Mouse (Mus musculus): ENCODE data around the gene Ccnyl1. TPM values are rescaled to one million over a fixed set of nuclear protein-coding genes. Genes with fewer than 3 reads are reported as not detected.
A peak's percentile ranks its signal among the peaks of the same experiment; 100 is the strongest.
"Not testable (repeated sequence)": the region's sequence is repeated elsewhere in the genome, so short reads cannot be mapped to it uniquely, and the experiment has no call there.

Gene Ccnyl1
- 3.9 and 4.0 TPM in 2 replicates for polyA plus RNA-seq (2015; fragmentation: Nextera tagmentation; extraction: Ambion mirVana)

GRCm38 (mm10) chr1:64690213-64691013 is at the start of gene Ccnyl1:
Gene Ccnyl1 (plus strand): TSS chr1:64690455.
- peak within 1 kb of the TSS; percentile 86 for H3K27ac ChIP-seq (replicated peaks)
- peak within 1 kb of the TSS; percentile 87 for H3K9ac ChIP-seq (ENCODE audit: low read length)
- peak; percentile 99 for DNase-seq (ENCODE audit: low spot score)
- ATAC-seq (ENCODE audit: low FRiP score, low TSS enrichment), result peak; percentile 99
- H3K4me1 ChIP-seq (replicated peaks; ENCODE audit: control insufficient read depth, insufficient read depth), result no peaks in the 10 kb centered on the region; the same call in 1 of the 2 replicates
- peak within 1 kb of the TSS; percentile 80 for H3K4me2 ChIP-seq (replicated peaks; ENCODE audit: low read depth)
- H3K27me3 ChIP-seq (ENCODE audit: control insufficient read depth, insufficient read depth, low read length), result no peaks in the 10 kb centered on the region
- H3K9me3 ChIP-seq (ENCODE audit: control insufficient read depth, low read length), result no peaks in the 10 kb centered on the region
- peak within 1 kb of the TSS; percentile 89 for H3K4me3 ChIP-seq (ENCODE audit: low read depth, low read length)
- TF ChIP-seq EP300 (optimal IDR thresholded peaks at IDR 0.05) (no peak), CTCF (IDR thresholded peaks at IDR 0.05; ENCODE audit: low read depth) (no peak)
- no peaks in the 10 kb centered on the region for H3K36me3 ChIP-seq (ENCODE audit: control insufficient read depth, insufficient read depth, low read length)
- WGBS, result under 1% methylated on average over 54 of the region's 71 CpGs

GRCm38 (mm10) chr1:64641069-64641468 is 49.2 kb upstream of the Ccnyl1 start:
- H3K27ac ChIP-seq (replicated peaks), result no peak overlapping the region
- no peak overlapping the region for H3K9ac ChIP-seq (ENCODE audit: low read length)
- H3K4me3 ChIP-seq (ENCODE audit: low read depth, low read length), result no peak overlapping the region
- H3K9me3 ChIP-seq (ENCODE audit: control insufficient read depth, low read length), result no peaks in the 10 kb centered on the region
- DNase-seq (ENCODE audit: low spot score) (no peak), ATAC-seq (ENCODE audit: low FRiP score, low TSS enrichment) (no peak)
- H3K27me3 ChIP-seq (ENCODE audit: control insufficient read depth, insufficient read depth, low read length), result no peaks in the 10 kb centered on the region
- H3K4me2 ChIP-seq (replicated peaks; ENCODE audit: low read depth), result no peak overlapping the region
- no peak for TF ChIP-seq CTCF (IDR thresholded peaks at IDR 0.05; ENCODE audit: low read depth)
- WGBS, result 89% methylated on average over 6 of the region's 6 CpGs
- H3K4me1 ChIP-seq (replicated peaks; ENCODE audit: control insufficient read depth, insufficient read depth), result no peaks in the 10 kb centered on the region
- H3K36me3 ChIP-seq (ENCODE audit: control insufficient read depth, insufficient read depth, low read length), result no peaks in the 10 kb centered on the region

GRCm38 (mm10) chr1:64642541-64642940 is 47.7 kb upstream of the Ccnyl1 start:
- H3K4me3 ChIP-seq (ENCODE audit: low read depth, low read length); DNase-seq (ENCODE audit: low spot score); ATAC-seq (ENCODE audit: low FRiP score, low TSS enrichment); H3K36me3 ChIP-seq (ENCODE audit: control insufficient read depth, insufficient read depth, low read length); H3K4me1 ChIP-seq (replicated peaks; ENCODE audit: control insufficient read depth, insufficient read depth); H3K4me2 ChIP-seq (replicated peaks; ENCODE audit: low read depth); H3K27me3 ChIP-seq (ENCODE audit: control insufficient read depth, insufficient read depth, low read length); H3K27ac ChIP-seq (replicated peaks); H3K9ac ChIP-seq (ENCODE audit: low read length); H3K9me3 ChIP-seq (ENCODE audit: control insufficient read depth, low read length): not testable (repeated sequence)
- whole genome bisulfite sequencing, result 95% methylated on average over 8 of the region's 8 CpGs

- Histone ChIP-seq H3K4me2 (replicated peaks; ENCODE audit: low read depth) (no peak overlapping the region), H3K27me3 (ENCODE audit: control insufficient read depth, insufficient read depth, low read length) (no peaks in the 10 kb centered on the region), H3K9me3 (ENCODE audit: control insufficient read depth, low read length) (no peaks in the 10 kb centered on the region), H3K9ac (ENCODE audit: low read length) (no peak overlapping the region), H3K36me3 (ENCODE audit: control insufficient read depth, insufficient read depth, low read length) (no peaks in the 10 kb centered on the region), H3K4me3 (ENCODE audit: low read depth, low read length) (no peak overlapping the region), H3K4me1 (replicated peaks; ENCODE audit: control insufficient read depth, insufficient read depth) (no peaks in the 10 kb centered on the region), H3K27ac (replicated peaks) (no peak overlapping the region)
- no peak for DNase-seq (ENCODE audit: low spot score)
- ATAC-seq (ENCODE audit: low FRiP score, low TSS enrichment), result no peak
- no peak for TF ChIP-seq CTCF (IDR thresholded peaks at IDR 0.05; ENCODE audit: low read depth)
- TF ChIP-seq EP300 (optimal IDR thresholded peaks at IDR 0.05), result no peak
- 90% methylated on average over 3 of the region's 3 CpGs for WGBS
Observed at GRCm38 (mm10) chr1:64644513-64644912, 45.7 kb upstream of the Ccnyl1 start.

- H3K27me3 ChIP-seq (ENCODE audit: control insufficient read depth, insufficient read depth, low read length), result no peaks in the 10 kb centered on the region
- H3K4me1 ChIP-seq (replicated peaks; ENCODE audit: control insufficient read depth, insufficient read depth), result no peaks in the 10 kb centered on the region
- DNase-seq (ENCODE audit: low spot score) (peak; percentile 16), ATAC-seq (ENCODE audit: low FRiP score, low TSS enrichment) (peak; percentile 61; the same call in 1 of the 2 replicates)
- H3K36me3 ChIP-seq (ENCODE audit: control insufficient read depth, insufficient read depth, low read length), result no peaks in the 10 kb centered on the region
- 57% methylated on average over 11 of the region's 11 CpGs for WGBS
- no peaks in the 10 kb centered on the region for H3K9me3 ChIP-seq (ENCODE audit: control insufficient read depth, low read length)
- H3K9ac ChIP-seq (ENCODE audit: low read length), result no peak overlapping the region
- H3K27ac ChIP-seq (replicated peaks), result no peak overlapping the region
- no peak overlapping the region for H3K4me3 ChIP-seq (ENCODE audit: low read depth, low read length)
- TF ChIP-seq CTCF (IDR thresholded peaks at IDR 0.05; ENCODE audit: low read depth) (no peak), EP300 (optimal IDR thresholded peaks at IDR 0.05) (no peak)
- no peak overlapping the region for H3K4me2 ChIP-seq (replicated peaks; ENCODE audit: low read depth)
Observed at GRCm38 (mm10) chr1:64649362-64650124, 40.7 kb upstream of the Ccnyl1 start.

- no peak for DNase-seq (ENCODE audit: low spot score)
- ATAC-seq (ENCODE audit: low FRiP score, low TSS enrichment), result no peak
- 92% methylated on average over 6 of the region's 6 CpGs for WGBS
- Histone ChIP-seq H3K27me3 (ENCODE audit: control insufficient read depth, insufficient read depth, low read length) (no peaks in the 10 kb centered on the region), H3K9me3 (ENCODE audit: control insufficient read depth, low read length) (no peaks in the 10 kb centered on the region), H3K4me1 (replicated peaks; ENCODE audit: control insufficient read depth, insufficient read depth) (no peaks in the 10 kb centered on the region), H3K9ac (ENCODE audit: low read length) (no peak overlapping the region), H3K27ac (replicated peaks) (no peak overlapping the region), H3K4me2 (replicated peaks; ENCODE audit: low read depth) (no peak overlapping the region), H3K36me3 (ENCODE audit: control insufficient read depth, insufficient read depth, low read length) (no peaks in the 10 kb centered on the region), H3K4me3 (ENCODE audit: low read depth, low read length) (no peak overlapping the region)
- no peak for TF ChIP-seq CTCF (IDR thresholded peaks at IDR 0.05; ENCODE audit: low read depth)
- no peak for TF ChIP-seq EP300 (optimal IDR thresholded peaks at IDR 0.05)
Observed at GRCm38 (mm10) chr1:64653701-64654100, 36.6 kb upstream of the Ccnyl1 start.

Data from stomach, postnatal 0 days (tissue).